Comparison of ENCODE assay signal across 20 mouse cellular contexts in genomic region chr13:31021514-31021913, GRCm38 (mm10). TPM values are rescaled to one million over a fixed set of nuclear protein-coding genes. Genes with fewer than 3 reads are reported as not detected.
DNase-seq lines count a peak whose midpoint lies in the region; ATAC-seq and TF ChIP-seq lines count a peak whose summit lies in the region.
"Had no signal": no experiment of that assay in that cellular context is flagged by ENCODE, and none has a peak within 500 bp of the region (broad histone marks: within the 10 kb centered on the region; RNA-seq: fewer than 3 reads in every experiment).

No protein-coding gene starts in this region.

- no peak overlapping the region for H3K9ac ChIP-seq in embryonic facial prominence, embryonic 13.5 days
- no peak overlapping the region for H3K9ac ChIP-seq in lung, embryonic 14.5 days
- H3K9ac ChIP-seq in forebrain, embryonic 12.5 days, result no peak overlapping the region
- H3K9ac ChIP-seq: forebrain, embryonic 13.5 days; forebrain, postnatal 0 days; heart, embryonic 12.5 days; hindbrain, embryonic 15.5 days had no signal

- H3K4me3 ChIP-seq in embryonic facial prominence, embryonic 13.5 days, result no peak overlapping the region
- no peak overlapping the region for H3K4me3 ChIP-seq in embryonic facial prominence, embryonic 10.5 days
- no peak overlapping the region for H3K4me3 ChIP-seq in lung, embryonic 14.5 days (ENCODE audit: low read depth, low read length)
- no peak overlapping the region for H3K4me3 ChIP-seq in forebrain, embryonic 12.5 days (replicated peaks)
- H3K4me3 ChIP-seq: forebrain, embryonic 13.5 days; heart, embryonic 12.5 days; hindbrain, embryonic 15.5 days had no signal

- H3K9me3 ChIP-seq in embryonic facial prominence, embryonic 13.5 days, result no peaks in the 10 kb centered on the region
- H3K9me3 ChIP-seq in embryonic facial prominence, embryonic 10.5 days, result no peaks in the 10 kb centered on the region
- no peaks in the 10 kb centered on the region; the same call in 1 of the 2 replicates for H3K9me3 ChIP-seq in lung, embryonic 14.5 days (ENCODE audit: low read depth, low read length)
- no peaks in the 10 kb centered on the region for H3K9me3 ChIP-seq in forebrain, embryonic 12.5 days
- H3K9me3 ChIP-seq: forebrain, embryonic 13.5 days; G1E; heart, embryonic 12.5 days; hindbrain, embryonic 15.5 days had no signal

- no peak for TF ChIP-seq CTCF in lung, embryonic 14.5 days (IDR thresholded peaks at IDR 0.05; ENCODE audit: low read depth)

- H3K4me1 ChIP-seq in embryonic facial prominence, embryonic 13.5 days, result peaks cover 24% of the 10 kb centered on the region
- H3K4me1 ChIP-seq in embryonic facial prominence, embryonic 10.5 days, result peaks cover 17% of the 10 kb centered on the region
- H3K4me1 ChIP-seq in lung, embryonic 14.5 days (ENCODE audit: insufficient read depth), result no peaks in the 10 kb centered on the region
- H3K4me1 ChIP-seq in forebrain, embryonic 12.5 days, result no peaks in the 10 kb centered on the region; the same call in 1 of the 2 replicates
- H3K4me1 ChIP-seq: forebrain, embryonic 13.5 days; heart, embryonic 12.5 days; hindbrain, embryonic 15.5 days had no signal

- no peaks in the 10 kb centered on the region for H3K36me3 ChIP-seq in embryonic facial prominence, embryonic 13.5 days
- no peaks in the 10 kb centered on the region for H3K36me3 ChIP-seq in embryonic facial prominence, embryonic 10.5 days (replicated peaks)
- no peaks in the 10 kb centered on the region for H3K36me3 ChIP-seq in lung, embryonic 14.5 days (ENCODE audit: insufficient read depth)
- H3K36me3 ChIP-seq in forebrain, embryonic 12.5 days (replicated peaks), result no peaks in the 10 kb centered on the region
- H3K36me3 ChIP-seq: G1E; heart, embryonic 12.5 days; hindbrain, embryonic 15.5 days had no signal

- ATAC-seq in embryonic facial prominence, embryonic 13.5 days (ENCODE audit: insufficient number of reproducible peaks, insufficient read depth, low FRiP score, low TSS enrichment, low read depth), result no peak
- ATAC-seq in lung, embryonic 14.5 days (ENCODE audit: insufficient read depth), result peak; percentile 89
- no peak for ATAC-seq in forebrain, embryonic 12.5 days (ENCODE audit: low FRiP score)
- ATAC-seq: CD4-positive, CD25-positive, alpha-beta regulatory T cell, adult 4 months; forebrain, embryonic 13.5 days; forebrain, postnatal 0 days had no signal

- no peaks in the 10 kb centered on the region for H3K27me3 ChIP-seq in embryonic facial prominence, embryonic 13.5 days
- no peaks in the 10 kb centered on the region for H3K27me3 ChIP-seq in embryonic facial prominence, embryonic 10.5 days (replicated peaks; ENCODE audit: low read depth, poor library complexity, severe bottlenecking)
- H3K27me3 ChIP-seq in lung, embryonic 14.5 days (ENCODE audit: insufficient read depth, low read length), result no peaks in the 10 kb centered on the region
- no peaks in the 10 kb centered on the region for H3K27me3 ChIP-seq in forebrain, embryonic 12.5 days
- H3K27me3 ChIP-seq: forebrain, embryonic 13.5 days; heart, embryonic 12.5 days; hindbrain, embryonic 15.5 days had no signal

- 32% methylated on average over 4 of the region's 4 CpGs for whole genome bisulfite sequencing in embryonic facial prominence, embryonic 13.5 days
- WGBS in embryonic facial prominence, embryonic 10.5 days, result 55% methylated on average over 4 of the region's 4 CpGs
- 23% methylated on average over 4 of the region's 4 CpGs for WGBS in lung, embryonic 14.5 days
- WGBS in forebrain, embryonic 12.5 days, result 63% methylated on average over 4 of the region's 4 CpGs

- H3K4me2 ChIP-seq in embryonic facial prominence, embryonic 13.5 days, result peak overlapping the region; percentile 31
- no peak overlapping the region for H3K4me2 ChIP-seq in lung, embryonic 14.5 days
- no peak overlapping the region for H3K4me2 ChIP-seq in forebrain, embryonic 12.5 days
- H3K4me2 ChIP-seq: forebrain, embryonic 13.5 days; heart, embryonic 12.5 days; hindbrain, embryonic 15.5 days had no signal

- DNase-seq in embryonic facial prominence, embryonic 10.5 days (ENCODE audit: low spot score), result no peak
- peak; percentile 82 for DNase-seq in lung, embryonic 14.5 days
- no peak for DNase-seq in lung, postnatal 14 days
- peak; percentile 42 for DNase-seq in lung, postnatal 25 days (ENCODE audit: low spot score)
- no peak for DNase-seq in spleen, postnatal 4 days (ENCODE audit: low spot score in 2 of 2)
- DNase-seq: adrenal gland, adult 8-10 months; adrenal gland, postnatal 36 days; B cell, adult 2 months; cerebellum, adult 2 months; cerebellum, postnatal 10 days; forebrain, postnatal 0 days; gastrocnemius, postnatal 14 days had no signal

- peak overlapping the region; percentile 18; the same call in 1 of the 2 replicates for H3K27ac ChIP-seq in embryonic facial prominence, embryonic 13.5 days
- no peak overlapping the region for H3K27ac ChIP-seq in embryonic facial prominence, embryonic 10.5 days (replicated peaks)
- H3K27ac ChIP-seq in lung, embryonic 14.5 days (ENCODE audit: low read depth), result peak overlapping the region; percentile 70
- no peak overlapping the region for H3K27ac ChIP-seq in forebrain, embryonic 12.5 days
- H3K27ac ChIP-seq: forebrain, embryonic 13.5 days; hindbrain, embryonic 15.5 days had no signal

RNA-seq across cellular contexts. Expression of gene Gm5447, which starts 47.5 kb away (rescaled TPM):
- polyA plus RNA-seq in embryonic facial prominence, embryonic 13.5 days (2015; fragmentation: Nextera tagmentation; extraction: Ambion mirVana), result 0.18 and 0.19 TPM in 2 replicates
- 0.14 and 0.19 TPM in 2 replicates for polyA plus RNA-seq in embryonic facial prominence, embryonic 10.5 days (2016; fragmentation: Nextera tagmentation; extraction: Ambion mirVana)
- polyA plus RNA-seq in lung, embryonic 14.5 days (2014; fragmentation: Nextera tagmentation; extraction: Ambion mirVana), result 0.14 TPM in 1 of 2 replicates, not detected in the other
- 0.18 TPM in 1 of 2 replicates, not detected in the other for polyA plus RNA-seq in forebrain, embryonic 12.5 days (2016; fragmentation: Nextera tagmentation; extraction: Ambion mirVana)
- polyA plus RNA-seq: CD4-positive, CD25-positive, alpha-beta regulatory T cell, adult 4 months; cerebellum, adult 2 months; G1E; heart, embryonic 12.5 days; hindbrain, embryonic 11.5 days had no signal

RNA-seq across cellular contexts. Expression of gene Exoc2, which starts 47.6 kb away (rescaled TPM):
- polyA plus RNA-seq in embryonic facial prominence, embryonic 13.5 days (2015; fragmentation: Nextera tagmentation; extraction: Ambion mirVana), result 32.0 and 33.8 TPM in 2 replicates
- 37.4 and 38.7 TPM in 2 replicates for polyA plus RNA-seq in embryonic facial prominence, embryonic 10.5 days (2016; fragmentation: Nextera tagmentation; extraction: Ambion mirVana)
- 43.6 and 47.0 TPM in 2 replicates for polyA plus RNA-seq in lung, embryonic 14.5 days (2014; fragmentation: Nextera tagmentation; extraction: Ambion mirVana)
- 42.7 and 46.5 TPM in 2 replicates for polyA plus RNA-seq in forebrain, embryonic 12.5 days (2016; fragmentation: Nextera tagmentation; extraction: Ambion mirVana)

Comparison
In these comparisons a context has a peak if more than half of its experiments do, and no peak if none do; other contexts are left out.
1. H3K27ac ChIP-seq: peak in embryonic facial prominence, embryonic 13.5 days (single experiment) and lung, embryonic 14.5 days (single experiment); none in embryonic facial prominence, embryonic 10.5 days (single experiment) and forebrain, embryonic 12.5 days (single experiment).
2. DNase-seq: peak in lung, embryonic 14.5 days (single experiment) and lung, postnatal 25 days (single experiment); none in embryonic facial prominence, embryonic 10.5 days (single experiment), lung, postnatal 14 days (single experiment) and spleen, postnatal 4 days (0 of 2).